Mouse (Mus musculus) brain, adult 2 months (tissue): ENCODE measurements at regions not wholly inside any gene's neighbourhood (a gene's known extent, or its start where the extent isn't known, plus 50 kb on each side); places are given as distances from the start of the nearest gene placed in this dataset.
"Not testable (repeated sequence)": the region's sequence is repeated elsewhere in the genome, so short reads cannot be mapped to it uniquely, and the experiment has no call there.

Experiments used
- DNase-seq: peaks from one replicate; pipeline ENCODE4 v3.0.0; 2011; ENCODE audit warnings: low read depth, low spot score

DNA sequence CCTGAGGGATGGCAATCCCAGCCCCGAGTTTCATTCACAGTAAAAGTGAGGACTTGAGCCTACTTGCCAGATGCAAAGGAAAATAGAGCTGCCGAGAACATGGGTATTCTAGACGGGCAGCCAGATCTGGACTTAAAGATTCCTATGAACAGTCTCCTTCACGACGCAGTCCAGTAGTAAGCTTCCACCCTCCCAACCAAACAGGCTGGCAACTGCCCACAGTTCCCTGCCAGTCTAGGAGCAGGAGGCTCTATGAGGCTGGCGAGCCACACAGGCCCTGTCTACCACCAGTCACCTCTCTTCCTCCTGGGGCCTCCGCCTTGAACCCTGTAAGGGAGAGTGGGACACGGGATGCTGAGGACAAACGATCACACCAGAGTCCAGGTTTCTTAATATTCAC, 153.5 kb upstream of the Snrpn start:
- DNase-seq = no peak

DNA sequence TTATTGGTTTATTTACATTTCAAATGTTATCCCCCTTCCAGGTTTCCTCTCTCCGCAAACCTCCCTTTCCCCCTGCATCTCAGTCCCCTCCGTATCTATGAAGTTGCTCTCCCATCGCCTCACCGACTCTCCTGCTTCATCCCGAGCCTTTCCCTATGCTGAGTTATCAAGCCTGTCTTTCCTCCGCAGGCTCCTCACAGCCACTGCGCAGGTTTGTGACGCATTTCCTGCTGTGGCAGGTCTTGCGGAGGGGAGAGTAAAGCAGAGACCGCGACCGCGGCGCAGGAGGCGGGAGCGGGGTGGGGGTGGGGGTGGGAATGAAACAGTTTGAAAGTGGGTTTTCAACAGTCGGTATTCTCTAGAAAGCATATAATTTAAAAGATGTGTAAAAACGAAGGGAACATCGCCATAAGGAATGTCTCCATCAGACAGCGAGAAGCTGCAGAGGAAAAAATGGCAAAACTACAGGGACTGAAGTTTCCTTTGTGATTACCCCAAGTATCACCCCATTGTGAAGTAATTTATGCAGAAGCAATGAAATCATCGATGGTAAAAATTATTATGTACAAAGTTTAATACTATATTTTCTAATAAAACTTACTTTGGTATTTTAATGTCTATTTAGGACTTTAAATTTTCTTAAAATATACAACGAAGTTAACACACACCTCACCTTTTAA, 104.3 kb upstream of the Snrpn start:
- peak; percentile 92 for DNase-seq

DNA sequence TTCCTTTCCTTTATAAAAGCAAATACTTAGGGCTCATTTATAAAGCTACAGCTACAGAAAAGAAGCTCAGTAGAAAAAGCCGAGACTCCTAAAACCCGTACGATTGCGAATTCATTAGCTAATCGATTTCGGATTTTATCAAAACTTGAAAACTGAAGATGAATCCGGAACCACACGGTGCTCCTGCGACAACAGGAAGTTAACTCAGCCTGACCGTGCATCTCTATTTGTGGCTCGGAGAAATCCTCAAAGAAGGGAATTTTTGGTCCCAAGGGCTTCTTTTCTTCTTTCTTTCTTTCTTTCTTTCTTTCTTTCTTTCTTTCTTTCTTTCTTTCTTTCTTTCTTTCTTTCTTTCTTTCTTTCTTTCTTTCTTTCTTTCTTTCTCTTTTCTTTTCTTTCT, 103.7 kb upstream of the Snrpn start:
- peak; percentile 92 for DNase-seq

DNA sequence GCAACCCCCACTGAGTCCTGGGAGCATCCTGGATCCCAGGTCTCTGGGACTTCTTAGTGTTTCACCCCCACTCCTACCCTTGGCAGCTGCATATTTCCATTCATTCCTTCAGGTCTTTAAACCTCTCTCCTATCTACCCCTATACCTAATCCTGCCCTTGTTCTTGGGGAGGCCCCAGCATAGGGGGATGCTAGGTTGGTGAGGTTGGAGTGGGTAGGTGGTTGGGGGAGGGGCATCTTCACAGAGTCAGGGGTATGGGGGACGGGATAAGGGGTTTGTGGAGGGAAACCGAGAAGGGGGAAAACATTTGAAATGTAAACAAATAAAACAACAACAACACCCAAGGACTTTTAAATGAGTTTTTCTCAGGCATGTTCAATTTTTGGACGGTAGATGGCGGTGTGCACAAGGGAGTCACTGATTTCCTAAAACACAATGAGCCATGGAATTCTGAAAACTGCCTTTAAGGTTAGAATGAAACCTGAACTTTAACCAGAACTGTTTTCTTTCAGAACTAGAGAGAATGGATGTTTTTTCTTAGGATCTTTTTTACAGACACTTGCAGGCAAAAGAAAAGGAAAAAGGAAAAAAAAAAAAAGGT, 98.7 kb upstream of the Snrpn start:
- peak; percentile 4 for DNase-seq

DNA sequence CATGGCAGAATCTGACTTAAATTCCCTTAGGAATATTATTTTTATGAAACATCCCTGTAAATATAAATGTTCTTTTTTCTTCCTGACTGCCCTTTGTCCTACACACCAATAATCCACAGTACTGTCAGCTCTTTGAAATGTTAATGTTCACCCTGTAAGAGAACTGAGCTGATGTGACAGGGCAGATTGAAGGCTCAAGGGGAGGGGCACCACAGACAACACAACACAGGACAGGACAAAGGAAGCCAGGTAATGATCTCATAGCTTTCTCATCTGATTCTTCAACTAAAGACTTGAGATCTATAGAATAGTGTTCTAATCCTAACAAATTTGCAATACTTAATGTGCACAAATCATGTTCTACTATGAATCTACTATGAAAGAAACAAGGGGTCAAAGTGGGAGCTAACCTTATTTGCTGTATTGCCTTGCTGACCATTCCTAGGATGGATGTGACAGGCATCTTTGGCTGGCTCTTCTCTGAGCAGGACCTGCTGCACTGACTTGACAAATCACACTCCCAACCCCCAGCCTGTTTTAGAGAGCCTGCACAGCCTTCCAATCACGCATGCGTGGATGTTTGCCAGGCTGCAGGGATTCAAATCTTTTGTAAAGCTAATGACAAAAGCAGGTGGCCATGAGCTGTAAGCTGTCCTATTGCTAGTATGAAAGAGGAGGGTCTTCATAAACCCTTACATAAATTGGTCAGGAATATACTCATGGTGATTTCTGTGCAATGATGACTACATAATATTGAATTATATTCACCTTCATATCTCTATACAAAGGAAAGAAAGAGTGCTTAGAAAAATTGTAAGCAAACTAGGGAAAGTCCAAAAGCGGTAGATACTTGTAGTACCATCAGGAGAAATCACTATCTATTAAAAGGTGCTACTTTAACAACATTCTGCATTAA, 76.6 kb upstream of the Snrpn start:
- not testable (repeated sequence) for DNase-seq
